Mouse (Mus musculus) frontal cortex, postnatal 25 days (tissue): ENCODE results near the gene Nfyb.
A peak's percentile ranks its signal among the peaks of the same experiment; 100 is the strongest.

Experiments
- DNase-seq, 2 experiments: peaks; one replicate each; pipeline ENCODE4 v3.0.0; 2022; ENCODE audit warnings: low spot score in 2 of 2

Gene Nfyb

DNA sequence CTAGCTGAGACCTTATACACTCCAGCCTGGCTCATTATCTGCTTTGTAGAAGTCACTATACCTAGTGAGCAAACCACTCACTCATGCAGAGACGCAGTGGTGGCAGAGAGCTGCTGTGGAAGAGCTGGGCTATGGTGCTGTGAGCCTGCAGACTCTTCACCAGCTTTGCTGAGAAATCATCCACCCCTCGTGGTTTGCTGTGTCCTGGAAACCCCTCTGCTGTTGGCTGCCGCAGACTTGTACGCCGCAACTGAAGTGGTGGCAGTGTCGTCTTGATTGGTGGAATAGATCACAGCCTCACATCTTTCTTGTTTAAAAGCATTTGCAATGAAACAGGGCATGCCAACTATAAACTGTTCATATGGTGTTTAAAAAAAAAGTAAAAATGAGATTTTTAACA is 19.6 kb downstream of the Nfyb start:
- no peak for DNase-seq

DNA sequence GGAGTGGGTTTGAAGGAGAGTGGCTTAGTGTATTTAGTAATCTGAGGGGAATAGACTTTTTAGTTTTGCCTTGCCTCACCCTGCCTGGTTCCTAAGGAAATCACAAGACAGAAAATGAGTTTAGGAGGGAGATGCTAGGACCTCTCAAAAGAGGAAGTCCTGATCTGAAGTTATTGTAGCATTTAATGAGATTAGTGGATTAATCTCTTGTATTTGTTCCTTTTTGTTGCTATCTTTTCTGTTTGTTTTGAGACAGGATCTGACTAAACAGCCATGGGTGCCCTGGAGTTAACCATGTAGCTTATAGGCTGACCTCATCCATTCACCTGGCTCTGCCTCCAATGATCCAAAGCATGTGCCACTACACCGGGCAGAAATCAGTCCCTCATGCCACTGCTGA is 21.4 kb downstream of the Nfyb start:
- DNase-seq = no peak

DNA sequence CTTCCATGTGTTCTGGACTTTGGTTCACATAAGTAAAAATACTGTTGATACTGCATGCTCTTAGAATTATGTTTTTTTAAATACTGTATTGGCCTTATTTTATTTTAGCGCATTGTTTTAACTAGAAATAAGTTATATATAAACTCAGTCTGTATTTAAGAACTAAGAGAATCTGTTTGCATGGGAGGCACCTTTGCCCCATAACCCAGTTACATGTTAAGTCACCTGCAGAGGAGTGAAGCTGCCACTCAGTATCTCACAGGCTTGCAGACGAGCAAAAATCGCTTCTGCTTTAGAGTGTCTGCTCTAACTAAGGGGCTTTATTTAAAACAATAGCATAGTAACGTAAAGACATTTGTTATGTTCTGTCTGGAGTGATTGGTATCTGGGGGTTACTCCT is 22.1 kb downstream of the Nfyb start:
- DNase-seq = no peak

DNA sequence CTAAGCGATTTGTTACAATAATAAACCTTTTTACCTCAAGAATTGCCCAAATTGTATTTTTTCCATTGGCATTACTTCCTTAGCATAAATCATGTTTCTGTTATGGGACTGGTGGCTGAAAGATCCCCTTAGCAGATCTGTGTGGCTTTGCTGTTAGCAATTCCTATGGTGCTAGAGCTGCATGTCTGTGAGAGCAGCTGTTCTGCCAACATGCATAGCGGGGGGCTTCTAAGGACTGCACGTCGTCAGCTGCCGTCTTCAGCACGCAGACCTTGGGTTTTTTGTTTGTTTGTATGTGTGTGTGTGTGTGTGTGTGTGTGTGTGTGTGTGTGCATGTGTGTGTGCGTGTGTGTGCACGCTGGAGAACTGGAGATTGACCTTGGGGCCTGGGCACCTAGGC is 22.6 kb downstream of the Nfyb start:
- no peak for DNase-seq

DNA sequence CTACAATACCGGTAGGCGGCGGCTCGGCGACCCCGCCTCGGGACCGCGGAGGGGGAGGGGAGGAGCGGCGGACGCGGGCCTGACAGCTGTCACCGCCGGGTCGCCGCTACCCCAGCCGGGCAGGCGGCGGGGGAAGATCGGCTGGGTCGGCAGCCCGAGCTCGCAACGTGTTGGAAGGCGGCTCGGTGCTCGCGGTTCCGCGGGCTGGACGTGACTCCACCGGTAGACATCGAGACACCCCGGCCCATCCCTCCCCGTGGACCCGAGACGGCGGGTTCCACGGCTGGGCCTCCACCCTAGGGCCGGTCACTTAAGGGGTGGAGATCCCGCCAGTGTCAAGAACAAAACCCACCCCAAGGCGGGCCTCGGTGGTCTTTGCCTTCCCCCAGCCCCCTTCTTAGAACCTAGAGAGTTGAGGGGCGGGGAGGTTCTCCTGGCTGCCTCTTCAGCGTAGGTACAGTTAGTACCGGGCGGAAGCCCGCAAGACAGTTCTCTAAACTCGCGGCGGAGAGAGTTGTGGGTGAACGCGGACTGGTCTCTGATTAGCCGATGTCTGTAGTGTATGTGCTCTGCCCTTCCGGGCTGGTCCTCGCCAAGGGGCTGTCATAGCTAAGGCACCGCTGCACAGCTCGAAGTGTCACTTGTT is 64.5 kb downstream of the Nfyb start:
- DNase-seq = no peak

DNA sequence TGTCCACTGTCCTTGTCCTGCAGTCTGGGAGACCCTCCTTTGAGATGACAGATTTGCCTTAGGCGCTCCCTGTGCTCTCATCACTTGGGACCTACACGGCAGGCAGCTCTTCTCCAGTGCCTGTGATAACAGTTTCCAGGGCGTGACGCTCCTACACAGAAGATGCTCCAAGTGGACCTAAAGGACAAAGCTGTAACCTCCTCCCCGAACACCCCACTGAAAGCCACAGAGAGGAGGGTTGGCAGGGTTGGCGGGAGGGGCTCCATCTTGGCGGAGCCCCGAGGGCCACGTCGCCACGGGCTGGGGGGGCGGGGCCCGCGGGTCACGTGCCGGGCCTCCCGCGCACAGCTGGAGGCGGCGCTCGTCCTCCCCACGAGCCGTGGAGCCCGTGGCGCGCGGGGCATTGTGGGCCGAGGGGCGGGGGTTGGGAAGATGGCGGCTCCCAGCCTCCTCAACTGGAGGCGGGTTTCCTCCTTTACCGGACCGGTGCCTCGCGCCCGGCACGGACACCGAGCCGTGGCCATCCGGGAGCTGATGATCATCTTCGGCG is 65.2 kb downstream of the Nfyb start:
- peak; percentile 77 to 82 for DNase-seq
